Mouse (Mus musculus) layer of hippocampus, postnatal 36 days (tissue): ENCODE data around the gene Tfdp1. TPM values are rescaled to one million over a fixed set of nuclear protein-coding genes. Genes with fewer than 3 reads are reported as not detected.
A peak's percentile ranks its signal among the peaks of the same experiment; 100 is the strongest.

Experiments
- DNase-seq, 2 experiments: peaks; one replicate each; pipeline ENCODE4 v3.0.0; 2022
- total RNA-seq, 2 experiments: library from RNA; stranded (reverse); gene quantifications; 2 replicates each; pipeline ENCODE4 v1.2.3; 2021

Tfdp1 gene
- total RNA-seq, 2 experiments from 2014 or later: 65.6 to 82.5 TPM

DNA sequence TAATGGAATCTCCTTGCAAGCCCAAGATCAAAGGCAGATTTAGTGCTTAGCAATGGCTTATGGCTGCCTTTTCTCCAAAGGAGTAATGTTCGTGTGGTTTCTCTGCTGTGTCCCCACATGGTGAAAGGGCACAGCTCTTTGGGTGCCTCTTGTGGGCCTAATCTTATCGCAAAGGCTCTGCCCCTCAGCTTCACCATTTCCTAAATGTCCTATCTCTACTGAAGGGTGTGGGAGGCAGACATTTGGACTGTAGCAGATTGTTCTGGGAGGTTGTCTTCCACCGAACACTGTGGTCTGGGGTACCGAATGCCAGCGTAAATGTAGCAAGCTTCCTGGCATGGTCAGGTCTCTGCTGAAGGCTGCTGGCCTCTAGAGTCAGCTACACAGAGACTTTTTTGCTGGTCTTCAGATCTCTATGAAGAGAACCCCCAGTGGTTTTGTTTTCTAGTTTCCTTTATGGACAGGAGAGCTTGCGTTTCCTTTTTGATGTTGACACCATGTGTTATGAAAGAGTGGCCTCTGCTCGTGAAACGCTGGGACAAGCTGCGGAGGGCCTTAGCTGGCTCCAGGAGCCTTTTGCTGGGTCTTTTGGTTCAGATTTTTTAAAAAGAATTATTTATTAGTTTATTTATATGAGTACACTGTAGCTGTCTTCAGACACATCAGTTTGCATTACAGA lies 14.7 kb downstream of the Tfdp1 start:
- peak in 1 of 2 experiments; percentile 32 for DNase-seq

GRCm38 (mm10) chr8:13353883-13354282 lies 15.3 kb downstream of the Tfdp1 start:
- no peak for DNase-seq

DNA sequence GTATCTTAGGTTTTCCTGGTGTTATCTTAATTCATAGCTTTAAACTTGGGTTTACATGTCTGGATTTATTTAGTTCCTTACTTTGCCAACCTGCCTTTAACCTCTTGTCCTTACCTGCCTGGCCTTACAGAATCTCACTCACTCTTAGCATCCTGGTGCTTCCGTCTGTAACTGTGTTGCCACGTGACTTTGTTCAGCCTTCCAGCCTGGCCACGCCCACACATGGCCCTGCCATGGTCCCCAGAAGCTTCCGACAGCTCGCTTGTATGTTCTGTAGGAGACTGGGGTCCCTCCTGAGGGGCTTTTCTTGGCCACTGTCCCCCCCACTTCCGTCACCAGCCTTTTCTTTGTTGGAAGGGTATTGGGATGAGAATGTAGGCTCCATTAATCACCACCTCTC lies 17.7 kb downstream of the Tfdp1 start:
- no peak for DNase-seq

- DNase-seq: no peak
These were observed 18.1 kb downstream of the Tfdp1 start for GRCm38 (mm10) chr8:13356681-13357080.

GRCm38 (mm10) chr8:13360213-13360612 lies 21.7 kb downstream of the Tfdp1 start:
- no peak for DNase-seq

- DNase-seq: no peak
These were observed 23.3 kb downstream of the Tfdp1 start for GRCm38 (mm10) chr8:13361865-13362264.

- DNase-seq: no peak
These were observed 34.7 kb downstream of the Tfdp1 start for GRCm38 (mm10) chr8:13373151-13373662.

DNA sequence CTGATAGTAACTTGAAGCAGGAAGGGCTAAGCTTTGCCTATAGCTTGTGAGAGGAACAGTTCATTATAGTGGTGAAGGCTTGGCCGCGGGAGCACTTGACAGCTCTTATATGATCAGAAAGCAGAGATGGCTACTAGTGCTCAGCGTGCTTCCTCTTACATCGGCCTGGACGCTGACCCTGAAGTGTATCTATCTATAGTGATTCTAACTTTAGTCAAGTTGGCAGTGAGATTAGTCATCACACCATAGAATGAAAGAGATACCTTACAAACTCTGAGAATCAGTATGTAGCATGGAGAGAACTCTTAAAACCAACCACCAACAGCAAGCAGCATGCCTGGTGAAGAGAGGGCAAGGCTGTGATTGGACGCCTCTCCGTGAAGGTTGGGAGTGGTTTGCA lies 43.1 kb downstream of the Tfdp1 start:
- no peak for DNase-seq

GRCm38 (mm10) chr8:13382536-13382935 lies 44.0 kb downstream of the Tfdp1 start:
- DNase-seq: no peak

DNA sequence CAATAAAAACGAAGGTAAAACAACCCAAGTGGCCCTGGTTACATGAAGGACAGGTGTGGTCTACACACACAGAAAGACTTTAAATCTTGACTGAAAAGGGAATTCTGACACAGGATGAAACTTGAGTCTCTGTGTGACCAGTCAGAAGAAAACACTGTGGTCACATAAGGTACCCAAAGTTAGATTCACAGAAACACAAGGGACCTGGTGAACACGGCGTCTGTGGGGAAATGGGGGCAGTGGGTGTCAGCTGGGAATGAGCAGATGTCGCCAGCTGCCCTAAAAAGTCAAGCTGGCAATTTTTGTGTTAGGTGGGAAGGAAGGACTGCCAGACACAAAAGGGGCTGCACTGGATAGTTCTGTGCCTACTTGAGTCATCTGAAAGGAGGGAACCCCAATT lies 44.4 kb downstream of the Tfdp1 start:
- no peak for DNase-seq

DNA sequence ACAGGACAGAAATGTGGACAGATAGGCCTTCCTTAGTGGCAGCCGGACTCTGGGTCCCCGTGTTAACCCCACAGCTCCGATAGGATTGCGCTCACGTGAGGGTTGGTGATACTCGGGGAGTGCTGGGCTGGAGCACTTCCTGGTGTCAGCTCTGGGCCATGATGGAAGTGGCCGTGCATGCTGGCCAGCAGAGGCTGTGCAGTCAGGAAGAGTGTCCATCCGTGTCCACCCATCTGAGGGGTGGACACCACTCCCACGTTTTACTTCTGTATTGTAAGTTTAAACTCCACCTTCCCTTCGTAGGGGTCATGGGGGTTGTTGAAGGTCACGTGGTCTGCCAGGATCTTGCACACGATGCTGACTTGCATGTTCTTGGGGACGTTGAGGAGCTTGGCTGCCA lies 47.8 kb downstream of the Tfdp1 start:
- no peak for DNase-seq

DNA sequence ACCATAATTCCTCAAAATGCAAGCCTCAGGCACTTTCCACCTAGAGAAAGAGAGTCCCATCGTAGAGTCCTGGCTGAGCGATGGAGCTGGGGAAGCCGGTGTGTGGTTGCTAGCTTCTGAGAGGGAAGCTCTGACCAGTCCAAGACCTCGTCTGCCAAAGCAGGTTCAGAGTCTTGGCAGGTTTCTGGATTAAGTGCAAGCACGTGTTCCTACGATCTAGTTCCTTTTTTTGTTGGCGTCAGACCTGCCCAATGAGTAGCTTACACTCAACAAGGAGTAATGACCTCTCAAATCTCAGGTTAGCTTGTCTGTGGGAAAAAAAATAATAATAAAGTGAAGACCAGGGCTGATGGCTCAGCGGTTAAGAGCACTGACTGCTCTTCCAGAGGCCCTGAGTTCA lies 49.2 kb downstream of the Tfdp1 start:
- no peak for DNase-seq

DNA sequence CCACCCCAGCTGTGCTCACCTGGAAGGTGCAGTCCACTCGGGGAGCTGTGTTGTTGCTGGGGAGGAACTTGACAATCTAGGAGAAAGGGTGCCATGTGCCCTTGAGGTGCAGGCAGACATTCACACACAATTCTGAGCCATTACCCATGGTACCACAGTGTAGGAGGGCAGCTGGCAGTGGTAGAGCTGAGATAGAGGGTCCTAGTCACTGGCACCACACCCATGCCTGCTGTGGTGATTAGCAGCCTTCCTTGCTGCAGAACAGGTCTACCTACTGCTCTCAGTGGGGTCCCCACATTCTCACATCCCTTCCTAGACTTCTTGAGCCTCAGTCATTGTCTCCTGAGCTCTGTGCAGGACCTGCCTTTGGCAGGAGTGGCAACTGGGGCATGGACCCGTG lies 50.2 kb downstream of the Tfdp1 start:
- DNase-seq: no peak

- DNase-seq: no peak
These were observed 55.3 kb downstream of the Tfdp1 start for GRCm38 (mm10) chr8:13393869-13394268.

- DNase-seq: no peak
These were observed 58.2 kb downstream of the Tfdp1 start, which contains the start of gene Atp4b for GRCm38 (mm10) chr8:13396725-13397124. TSS of gene Atp4b (minus strand) at chr8:13396825.

- DNase-seq: no peak
These were observed 65.0 kb downstream of the Tfdp1 start for GRCm38 (mm10) chr8:13403517-13403916.

DNA sequence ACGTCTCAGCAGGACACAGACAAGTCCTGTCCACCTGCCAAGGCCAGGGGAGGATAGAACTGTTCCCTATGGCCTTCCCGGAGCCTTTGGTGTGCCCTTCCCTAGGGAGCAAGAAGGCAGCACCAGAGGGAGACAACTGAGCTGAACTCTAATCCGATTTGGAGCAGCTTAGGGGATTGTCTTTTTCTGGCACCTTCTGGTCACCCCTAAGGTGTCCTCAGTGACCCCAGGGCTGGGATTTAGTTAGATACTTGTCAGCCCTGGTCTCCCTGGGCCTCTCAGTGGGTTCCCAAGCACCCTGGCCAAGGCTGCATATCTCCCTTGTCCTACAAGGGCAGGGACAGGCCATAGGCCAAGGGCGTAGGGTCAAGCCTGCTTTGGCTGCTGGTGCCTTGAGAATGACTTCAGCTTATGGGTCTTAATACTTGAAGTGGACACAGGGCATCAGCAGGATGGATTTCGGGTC lies 66.1 kb downstream of the Tfdp1 start, which contains the start of gene Grk1:
TSS of gene Grk1 (plus strand) at position 416 of the 466 bp plus-strand sequence.
- no peak for DNase-seq

DNA sequence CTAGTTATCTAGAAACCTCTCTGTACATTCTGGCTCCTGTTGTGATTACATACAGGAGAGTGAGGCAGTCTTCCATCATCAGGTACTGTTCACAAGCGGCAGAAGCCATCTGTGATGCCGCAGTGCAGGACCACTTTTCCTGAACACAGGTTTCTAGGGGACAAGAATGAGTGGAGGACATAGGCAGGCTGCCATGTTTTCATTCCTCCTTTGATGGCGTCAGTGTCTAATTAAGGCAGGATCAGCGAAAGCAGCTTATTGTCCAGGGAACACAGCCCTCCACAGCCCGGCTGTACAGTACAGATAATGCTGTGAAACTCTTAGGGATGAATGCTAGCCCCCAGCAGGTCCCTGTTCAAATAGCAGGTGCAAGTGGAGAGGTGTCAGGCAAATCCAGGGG lies 67.5 kb downstream of the Tfdp1 start:
- no peak for DNase-seq

- DNase-seq: peak; percentile 44 to 65
These were observed 73.0 kb downstream of the Tfdp1 start for GRCm38 (mm10) chr8:13411597-13411996.

- DNase-seq: peak; percentile 31 to 40
These were observed 74.5 kb downstream of the Tfdp1 start for GRCm38 (mm10) chr8:13412891-13413558.

DNA sequence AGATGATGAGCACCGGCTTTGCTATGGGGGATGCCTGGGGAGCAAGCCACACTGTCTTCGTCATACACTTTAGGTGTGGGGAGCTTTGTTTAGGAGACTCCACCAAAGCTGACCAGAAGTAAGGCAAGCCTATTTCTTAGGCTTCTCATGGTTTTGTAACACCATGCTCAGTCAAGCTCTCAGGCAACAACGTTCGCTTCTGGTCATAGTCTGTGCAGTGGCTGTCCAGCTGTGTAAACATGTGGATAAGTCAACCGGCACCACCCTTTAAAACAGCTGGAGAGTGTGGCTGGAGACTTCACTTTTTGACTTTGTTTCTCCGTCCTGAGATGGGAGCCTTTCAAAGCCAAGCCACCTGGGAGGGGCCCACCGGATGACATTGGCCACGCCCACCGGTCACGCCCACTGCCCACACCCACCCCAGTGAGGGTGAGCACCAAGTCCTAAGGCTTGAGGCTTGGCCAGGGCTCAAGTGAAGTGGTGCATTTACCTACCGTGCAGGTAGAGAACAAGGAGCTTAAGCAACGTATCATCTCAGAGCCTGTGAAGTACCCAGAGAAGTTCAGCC lies 75.4 kb downstream of the Tfdp1 start:
- DNase-seq: no peak

DNA sequence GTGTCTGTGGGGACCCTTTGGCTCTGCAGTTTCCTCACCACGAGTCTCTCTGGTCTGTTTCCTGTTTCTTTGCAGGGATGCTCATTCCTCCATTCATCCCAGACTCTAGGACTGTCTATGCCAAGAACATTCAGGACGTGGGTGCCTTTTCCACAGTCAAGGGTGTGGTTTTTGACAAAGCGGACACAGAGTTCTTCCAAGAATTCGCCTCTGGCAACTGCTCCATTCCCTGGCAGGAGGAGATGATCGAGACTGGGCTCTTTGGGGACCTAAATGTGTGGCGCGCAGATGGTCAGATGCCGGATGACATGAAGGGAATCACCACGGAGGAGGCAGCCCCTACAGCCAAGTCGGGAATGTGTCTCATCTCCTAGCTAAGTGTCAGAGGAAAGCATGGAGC lies 77.3 kb downstream of the Tfdp1 start:
- DNase-seq: no peak

- no peak for DNase-seq
These were observed 80.6 kb downstream of the Tfdp1 start for GRCm38 (mm10) chr8:13419111-13419639.
